Mouse (Mus musculus) megakaryocyte, embryonic 14.5 days (primary cell): ENCODE measurements at regions not wholly inside any gene's neighbourhood (a gene's known extent, or its start where the extent isn't known, plus 50 kb on each side); places are given as distances from the start of the nearest gene placed in this dataset.

Experiments used
- H3K27me3 ChIP-seq: replicated peaks from 2 replicates; pipeline ENCODE3; 2012; ENCODE audit warnings: inconsistent platforms
- H3K36me3 ChIP-seq: replicated peaks from 2 replicates; pipeline ENCODE3; 2012; ENCODE audit warnings: low read length, inconsistent platforms, mixed read lengths
- H3K4me1 ChIP-seq: 2 replicates; pipeline ENCODE4 v1.6.1; 2012; ENCODE audit warnings: inconsistent platforms
- H3K4me3 ChIP-seq: replicated peaks from 2 replicates; pipeline ENCODE3; 2012; ENCODE audit warnings: moderate library complexity, mild to moderate bottlenecking, inconsistent platforms
- H3K9me3 ChIP-seq: 2 replicates; pipeline ENCODE4 v1.6.1; 2012; ENCODE audit warnings: inconsistent platforms
- FLI1 ChIP-seq: IDR thresholded peaks from 2 replicates; pipeline ENCODE4 v1.6.1; 2012; ENCODE audit warnings: low read length, inconsistent platforms, mixed read lengths
- GATA1 ChIP-seq: IDR thresholded peaks from 3 replicates; pipeline ENCODE4 v1.6.1; 2012; ENCODE audit warnings: mixed read lengths, low read length, inconsistent platforms, borderline replicate concordance

DNA sequence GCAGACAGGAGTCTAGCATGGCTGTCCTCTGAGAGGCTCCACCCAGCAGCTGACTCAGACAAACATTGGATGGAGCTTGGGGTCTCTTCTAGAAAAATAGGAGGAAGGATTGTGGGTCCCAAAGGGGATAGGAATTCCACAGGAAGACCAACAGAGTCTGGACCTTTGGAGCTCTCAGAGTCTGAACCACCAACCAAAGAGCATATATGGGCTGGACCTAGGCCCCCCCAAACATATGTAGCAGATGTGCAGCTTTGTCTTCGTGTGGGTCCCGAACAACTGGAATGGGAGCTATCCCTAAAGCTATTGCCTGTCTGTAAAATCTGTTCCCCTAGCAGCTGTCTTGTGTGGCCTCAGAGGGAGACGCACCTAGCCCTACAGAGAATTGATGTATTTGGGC is 50.1 kb upstream of the Cpm start:
- no peaks in the 10 kb centered on the region for H3K27me3 ChIP-seq
- TF ChIP-seq GATA1 (no peak), FLI1 (no peak)
- H3K9me3 ChIP-seq, result peaks cover 9% of the 10 kb centered on the region
- no peaks in the 10 kb centered on the region for H3K4me1 ChIP-seq
- H3K4me3 ChIP-seq, result no peak overlapping the region
- H3K36me3 ChIP-seq, result no peaks in the 10 kb centered on the region

DNA sequence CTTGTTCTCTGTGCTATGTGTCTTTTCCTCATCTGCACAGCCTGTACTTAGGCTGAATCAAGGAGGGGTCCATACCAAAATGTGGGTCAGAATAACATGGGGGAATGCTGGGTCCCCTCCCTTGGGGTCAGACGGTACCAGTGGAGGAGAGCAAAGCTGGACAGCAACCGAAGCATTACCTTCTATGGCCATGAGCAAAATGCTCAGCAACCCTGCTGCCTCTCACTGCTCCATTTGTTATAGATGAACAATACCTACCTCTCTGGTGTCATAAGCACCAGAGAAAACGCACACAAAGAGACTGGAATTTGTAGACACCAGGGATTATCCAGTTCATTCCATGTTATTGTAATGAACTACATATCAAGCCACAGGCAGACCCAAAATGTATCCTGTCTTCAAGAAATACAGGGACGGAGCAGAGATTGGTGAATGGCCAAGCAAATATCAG is 50.6 kb upstream of the Cpm start:
- Histone ChIP-seq H3K36me3 (no peaks in the 10 kb centered on the region), H3K27me3 (no peaks in the 10 kb centered on the region), H3K4me3 (no peak overlapping the region), H3K9me3 (peaks cover 9% of the 10 kb centered on the region), H3K4me1 (no peaks in the 10 kb centered on the region)
- no peak for TF ChIP-seq FLI1
- no peak for TF ChIP-seq GATA1

DNA sequence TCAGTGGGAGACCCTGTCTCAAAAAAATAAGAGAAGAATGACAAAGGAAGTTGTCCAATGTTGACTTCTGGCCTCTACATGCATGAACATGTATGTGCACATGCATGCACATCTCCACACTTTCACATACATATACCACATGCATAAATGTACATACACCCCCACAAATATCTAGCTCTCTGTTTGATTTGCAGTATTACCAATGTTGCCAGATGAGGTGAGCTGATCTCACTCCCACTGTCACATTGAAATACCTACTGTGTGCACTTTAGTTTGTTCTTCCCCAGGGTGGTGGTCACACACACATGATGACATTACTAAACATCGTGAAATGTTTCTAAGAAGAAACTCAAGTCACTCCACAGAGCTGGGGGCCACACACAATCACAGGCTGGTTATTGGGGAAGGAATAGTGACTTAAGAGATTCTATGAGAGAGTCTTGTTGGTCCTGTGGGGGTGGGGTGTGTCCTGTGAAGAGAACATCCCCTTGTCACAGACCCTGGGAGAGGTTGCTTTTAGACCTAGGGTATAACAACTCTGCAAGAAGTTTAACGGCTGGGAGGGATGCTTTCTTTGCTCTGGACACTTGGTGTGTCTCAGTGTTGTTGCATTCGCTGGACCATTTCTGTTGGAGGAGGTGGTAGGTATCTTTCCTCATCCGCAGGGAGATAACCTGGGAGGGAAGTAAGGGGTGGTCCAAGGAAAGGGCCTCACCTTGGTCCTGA is 51.2 kb upstream of the Cpm start:
- Histone ChIP-seq H3K9me3 (peaks cover 9% of the 10 kb centered on the region), H3K4me3 (no peak overlapping the region), H3K4me1 (no peaks in the 10 kb centered on the region), H3K27me3 (peaks cover under 1% of the 10 kb centered on the region), H3K36me3 (no peaks in the 10 kb centered on the region)
- TF ChIP-seq GATA1, result no peak
- TF ChIP-seq FLI1, result no peak

DNA sequence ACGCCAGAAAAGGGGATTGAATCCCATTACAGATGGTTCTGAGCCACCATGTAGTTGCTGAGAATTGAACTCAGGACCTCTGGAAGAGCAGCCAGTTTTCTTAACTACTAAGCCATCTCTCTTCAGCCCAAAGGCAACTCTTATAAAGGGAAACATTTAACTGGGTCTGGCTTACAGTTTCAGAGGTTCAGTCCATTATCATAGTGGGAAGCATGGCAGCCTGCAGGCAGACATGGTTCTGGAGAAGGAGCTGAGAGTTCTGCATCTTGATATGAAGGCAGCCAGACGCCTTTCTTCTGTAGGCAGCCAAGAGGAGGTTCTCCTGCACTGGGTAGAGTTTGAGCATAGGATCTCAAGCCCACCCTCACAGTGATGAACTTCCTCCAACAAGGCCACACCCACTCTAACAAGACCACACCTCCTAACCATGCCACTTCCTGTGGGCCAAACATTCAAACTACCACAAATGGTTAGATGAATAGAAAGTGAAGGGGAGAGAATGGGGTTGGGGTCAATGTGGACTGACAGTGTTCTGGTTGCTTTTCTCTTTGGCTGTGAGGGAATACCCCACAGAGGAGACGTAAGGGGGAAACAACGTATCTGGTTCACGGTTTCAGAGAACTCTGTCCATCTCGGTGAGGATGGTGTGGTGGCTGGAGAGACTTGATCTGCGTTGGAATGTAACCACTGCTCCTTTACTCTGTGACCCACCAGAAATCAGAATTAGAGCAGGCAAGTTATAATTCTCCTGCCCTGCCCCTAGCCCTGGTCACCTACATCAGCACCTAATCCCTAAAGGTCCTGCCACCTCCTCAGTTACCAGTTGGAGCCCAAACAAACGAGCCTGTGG is 52.2 kb upstream of the Cpm start:
- no peaks in the 10 kb centered on the region for H3K36me3 ChIP-seq
- TF ChIP-seq GATA1, result no peak
- no peak for TF ChIP-seq FLI1

DNA sequence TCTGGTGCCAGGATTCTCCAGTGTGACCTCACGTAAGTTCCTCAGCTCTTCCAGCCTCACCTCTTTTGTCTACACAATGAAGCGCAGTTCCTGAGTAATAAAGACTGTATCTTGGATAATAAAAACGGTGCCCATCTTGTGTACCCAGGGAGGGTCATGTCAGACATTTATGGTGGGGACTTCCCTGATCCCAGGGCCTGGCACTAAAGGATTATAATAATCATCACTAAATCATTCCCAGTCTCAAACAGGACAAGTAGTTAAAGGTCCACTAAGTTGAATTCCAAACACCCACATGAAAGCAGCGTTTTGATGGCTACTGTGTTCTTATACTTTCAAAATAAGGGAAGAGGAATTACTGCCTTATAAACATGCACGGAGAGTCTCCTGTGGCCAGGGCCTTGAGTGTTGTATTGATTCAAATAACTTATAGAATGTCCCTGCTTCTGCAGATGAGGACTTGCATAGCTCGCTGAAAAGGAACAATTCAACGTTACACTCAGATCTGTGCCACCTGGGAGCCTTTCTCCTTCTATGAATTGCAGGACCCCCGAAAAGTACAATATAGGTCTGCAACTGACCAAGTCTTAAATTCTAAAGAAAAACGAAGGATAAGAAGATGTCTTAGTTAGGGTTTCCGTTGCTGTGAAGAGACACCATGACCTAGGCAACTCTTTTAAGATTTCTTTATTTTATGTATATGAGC is 53.0 kb upstream of the Cpm start:
- H3K9me3 ChIP-seq, result peaks cover 9% of the 10 kb centered on the region
- H3K4me3 ChIP-seq, result no peak overlapping the region
- H3K4me1 ChIP-seq, result peaks cover 4% of the 10 kb centered on the region
- TF ChIP-seq FLI1 (no peak), GATA1 (no peak)
- peaks cover 18% of the 10 kb centered on the region for H3K27me3 ChIP-seq
- H3K36me3 ChIP-seq, result no peaks in the 10 kb centered on the region

More for the DNA sequence above, 52.2 kb upstream of the Cpm start:
- Histone ChIP-seq H3K27me3 (peaks cover 11% of the 10 kb centered on the region), H3K4me3 (no peak overlapping the region), H3K4me1 (no peaks in the 10 kb centered on the region; the same call in 1 of the 2 replicates), H3K9me3 (peaks cover 9% of the 10 kb centered on the region)

DNA sequence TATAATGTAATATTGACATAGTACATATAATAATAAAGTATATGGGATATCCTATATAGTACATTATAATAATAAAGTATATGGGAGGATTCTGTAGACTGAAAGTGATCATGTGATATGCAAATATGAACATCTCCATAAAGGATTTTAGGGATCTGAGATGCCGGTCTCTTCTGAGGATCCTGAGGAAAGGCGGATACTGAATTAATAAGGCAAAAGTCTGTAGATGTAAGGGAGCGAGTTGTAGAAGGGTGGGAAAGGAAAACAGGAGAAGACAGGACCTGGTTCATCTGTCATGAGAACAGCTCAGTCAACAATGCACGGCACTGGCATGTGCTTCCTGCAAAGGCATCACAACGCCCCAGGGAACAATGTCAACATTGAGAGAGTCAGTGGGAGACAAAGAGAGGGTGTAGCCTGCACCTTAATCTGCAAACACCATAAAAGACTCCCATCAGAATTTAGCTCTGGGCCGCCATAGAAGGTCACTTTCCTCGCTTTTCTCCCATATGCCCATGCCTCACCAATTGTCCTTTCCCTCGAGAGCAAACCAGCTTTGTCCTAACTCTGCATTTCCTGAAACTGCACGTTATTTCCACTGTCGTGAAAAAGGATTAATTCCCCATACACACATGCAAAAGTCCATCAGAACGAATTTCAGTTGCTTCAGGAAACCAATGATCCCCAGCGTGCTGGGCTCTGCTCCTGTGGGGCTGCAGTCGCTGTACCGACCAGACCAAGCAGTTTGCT is 53.7 kb upstream of the Cpm start:
- H3K9me3 ChIP-seq, result peaks cover 9% of the 10 kb centered on the region
- no peaks in the 10 kb centered on the region for H3K36me3 ChIP-seq
- no peak for TF ChIP-seq FLI1
- no peak for TF ChIP-seq GATA1
- no peak overlapping the region for H3K4me3 ChIP-seq
- peaks cover 23% of the 10 kb centered on the region for H3K27me3 ChIP-seq
- H3K4me1 ChIP-seq, result peaks cover 9% of the 10 kb centered on the region

DNA sequence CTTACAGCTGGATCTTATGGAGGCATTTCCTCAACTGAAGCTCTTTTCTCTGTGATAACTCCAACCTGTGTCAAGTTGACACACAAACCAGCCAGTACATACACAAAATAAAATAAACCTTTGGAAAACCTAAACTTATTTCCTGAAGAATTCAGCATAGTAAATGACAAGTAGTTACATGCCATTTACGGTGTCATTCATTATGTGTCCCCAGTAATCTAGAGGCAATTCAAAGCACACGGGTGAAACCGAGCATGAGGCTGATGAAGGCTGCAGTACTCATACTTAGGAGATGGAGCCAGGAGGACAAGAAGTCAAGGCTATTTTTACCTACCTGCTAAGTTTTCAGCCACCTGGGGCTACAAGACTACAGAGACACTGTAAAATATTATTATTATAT is 54.4 kb upstream of the Cpm start:
- no peak for TF ChIP-seq GATA1
- Histone ChIP-seq H3K4me3 (no peak overlapping the region), H3K27me3 (peaks cover 26% of the 10 kb centered on the region), H3K4me1 (peaks cover 9% of the 10 kb centered on the region), H3K36me3 (no peaks in the 10 kb centered on the region), H3K9me3 (peaks cover 9% of the 10 kb centered on the region)

DNA sequence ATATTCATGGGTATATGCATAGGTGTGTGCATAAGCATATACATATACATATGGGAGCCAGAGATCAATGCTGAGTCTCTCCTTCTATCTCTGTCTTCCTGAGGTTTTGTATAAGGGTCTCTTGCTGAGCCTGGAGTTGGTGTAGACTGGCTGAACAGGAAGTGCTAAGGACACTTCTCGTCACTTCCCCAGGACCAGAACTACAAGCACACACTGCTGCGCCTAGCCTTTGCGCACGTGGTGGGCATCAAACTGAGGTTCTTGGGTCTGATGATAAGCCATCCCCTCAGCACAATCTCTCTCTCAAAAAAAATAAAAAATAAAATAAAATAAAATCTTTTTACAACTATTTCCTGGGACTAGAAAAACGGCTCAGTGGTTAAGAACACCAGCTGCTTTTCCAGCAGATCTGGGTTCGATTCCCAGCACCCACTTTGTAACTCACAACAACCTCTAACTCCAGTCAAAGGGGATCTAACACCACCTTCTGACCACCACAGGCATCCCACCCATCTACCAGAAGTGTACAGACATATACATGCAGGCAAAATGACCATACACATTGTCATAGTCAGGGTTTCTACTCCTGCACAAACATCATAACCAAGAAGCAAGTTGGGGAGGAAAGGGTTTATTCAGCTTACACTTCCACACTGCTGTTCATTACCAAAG is 55.1 kb upstream of the Cpm start:
- Histone ChIP-seq H3K4me3 (no peak overlapping the region), H3K36me3 (no peaks in the 10 kb centered on the region), H3K27me3 (peaks cover 31% of the 10 kb centered on the region), H3K9me3 (peaks cover 13% of the 10 kb centered on the region), H3K4me1 (peaks cover 9% of the 10 kb centered on the region)
- TF ChIP-seq GATA1, result no peak

DNA sequence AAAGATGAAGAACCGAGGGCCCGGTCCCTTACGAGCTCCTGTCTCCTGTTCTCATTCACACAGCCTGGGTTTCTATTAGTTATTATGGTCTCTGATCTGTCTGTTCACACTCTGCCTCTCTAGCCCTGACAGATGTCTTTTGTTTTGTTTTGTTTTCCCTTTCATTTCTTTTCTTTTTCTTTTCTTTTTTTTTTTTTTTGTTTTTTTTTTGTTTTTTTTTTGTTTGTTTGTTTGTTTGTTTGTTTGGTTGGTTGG is 55.8 kb upstream of the Cpm start:
- TF ChIP-seq FLI1 (no peak), GATA1 (no peak)
- H3K36me3 ChIP-seq, result no peaks in the 10 kb centered on the region
- H3K4me3 ChIP-seq, result no peak overlapping the region
- peaks cover 35% of the 10 kb centered on the region for H3K27me3 ChIP-seq
- peaks cover 18% of the 10 kb centered on the region for H3K9me3 ChIP-seq
- peaks cover 9% of the 10 kb centered on the region for H3K4me1 ChIP-seq
